Mouse (Mus musculus) olfactory bulb, adult 2 months (tissue): ENCODE data around the gene Carmil3.

ENCODE experiments used
- CTCF ChIP-seq: fragments of 200-500 bp; IDR thresholded peaks from 2 replicates; pipeline ENCODE4 v1.5.1; 2012; ENCODE audit warnings: low read depth, mild to moderate bottlenecking, low read length, moderate library complexity; ENCODE audit not compliant: insufficient read depth
- POLR2A ChIP-seq: fragments of 200-500 bp; IDR thresholded peaks from 2 replicates; pipeline ENCODE4 v1.6.1; 2012; ENCODE audit warnings: mild to moderate bottlenecking, low read depth, low read length, moderate library complexity; ENCODE audit not compliant: insufficient read depth

- no peak for TF ChIP-seq POLR2A
- TF ChIP-seq CTCF, result peak; percentile 91
These were observed 7.0 kb downstream of the Carmil3 start for GRCm38 (mm10) chr14:55497449-55497821.
